18 mouse cellular contexts compared by ENCODE assay signal in genomic region chr10:97008873-97009272, GRCm38 (mm10).
"Had no signal": no experiment of that assay in that cellular context is flagged by ENCODE, and none has a peak within 500 bp of the region (broad histone marks: within the 10 kb centered on the region; RNA-seq: fewer than 3 reads in every experiment).

No protein-coding gene starts in this region.

- H3K9ac ChIP-seq: liver, postnatal 0 days; lung, embryonic 15.5 days; midbrain, embryonic 13.5 days; midbrain, embryonic 15.5 days; neural tube, embryonic 13.5 days; stomach, embryonic 15.5 days had no signal

- H3K9me3 ChIP-seq: lung, embryonic 15.5 days; megakaryocyte, embryonic 14.5 days; neural tube, embryonic 13.5 days; stomach, embryonic 15.5 days had no signal

- H3K27me3 ChIP-seq: lung, embryonic 15.5 days; megakaryocyte, embryonic 14.5 days; midbrain, embryonic 13.5 days; midbrain, embryonic 15.5 days; neural tube, embryonic 13.5 days; stomach, embryonic 15.5 days had no signal

- DNase-seq: liver, postnatal 0 days; lung, adult 2 months; lung, postnatal 14 days; lung, postnatal 36 days; right cerebral cortex, postnatal 14 days; thymus, adult 2 months; thymus, postnatal 25 days; thymus, postnatal 4 days had no signal

- H3K4me3 ChIP-seq: lung, embryonic 15.5 days; megakaryocyte, embryonic 14.5 days; midbrain, embryonic 13.5 days; midbrain, embryonic 15.5 days; neural tube, embryonic 13.5 days; stomach, embryonic 15.5 days had no signal

- H3K36me3 ChIP-seq: lung, embryonic 15.5 days; midbrain, embryonic 13.5 days; midbrain, embryonic 15.5 days; neural tube, embryonic 13.5 days; stomach, embryonic 15.5 days had no signal

- H3K4me2 ChIP-seq: lung, embryonic 15.5 days; midbrain, embryonic 11.5 days; midbrain, embryonic 13.5 days; midbrain, embryonic 15.5 days; neural tube, embryonic 13.5 days; stomach, embryonic 15.5 days had no signal

- H3K27ac ChIP-seq: lung, embryonic 15.5 days; macrophage; midbrain, embryonic 13.5 days; midbrain, embryonic 15.5 days; neural tube, embryonic 13.5 days; stomach, embryonic 15.5 days; stomach, postnatal 0 days had no signal

- H3K4me1 ChIP-seq: lung, embryonic 15.5 days; megakaryocyte, embryonic 14.5 days; midbrain, embryonic 13.5 days; midbrain, embryonic 15.5 days; neural tube, embryonic 13.5 days; stomach, embryonic 15.5 days had no signal

- ATAC-seq: liver, postnatal 0 days; lung, postnatal 0 days; midbrain, embryonic 13.5 days; midbrain, embryonic 15.5 days had no signal
